In genomic region chr19:32136888-32137625, GRCm38 (mm10) we compare ENCODE assay signal across 9 mouse cellular contexts. TPM values are rescaled to one million over a fixed set of nuclear protein-coding genes. Genes with fewer than 3 reads are reported as not detected.
DNase-seq lines count a peak whose midpoint lies in the region; ATAC-seq and TF ChIP-seq lines count a peak whose summit lies in the region.
"Had no signal": no experiment of that assay in that cellular context is flagged by ENCODE, and none has a peak within 500 bp of the region (broad histone marks: within the 10 kb centered on the region; RNA-seq: fewer than 3 reads in every experiment).

No protein-coding gene starts in this region.

- no peak for TF ChIP-seq CTCF in lung, adult 2 months (IDR thresholded peaks at IDR 0.05; ENCODE audit: insufficient read depth, low read length)

- no peaks in the 10 kb centered on the region for H3K9me3 ChIP-seq in lung, embryonic 16.5 days (ENCODE audit: control insufficient read depth, low read length)
- H3K9me3 ChIP-seq in heart, embryonic 14.5 days (ENCODE audit: control insufficient read depth, low read length): no peaks in the 10 kb centered on the region
- H3K9me3 ChIP-seq in stomach, embryonic 15.5 days: no peaks in the 10 kb centered on the region
- H3K9me3 ChIP-seq: megakaryocyte, embryonic 14.5 days had no signal

- peak; percentile 34; the same call in 1 of the 2 replicates for ATAC-seq in lung, embryonic 16.5 days (ENCODE audit: low read depth)
- peak; percentile 87 for ATAC-seq in heart, embryonic 14.5 days (ENCODE audit: insufficient number of reproducible peaks, insufficient read depth, low FRiP score, low read depth)
- peak; percentile 65 for ATAC-seq in stomach, embryonic 15.5 days (ENCODE audit: insufficient read depth, low FRiP score, low read depth)
- no peak for ATAC-seq in monocyte, adult 5-6 weeks (replicated peaks; ENCODE audit: insufficient number of reproducible peaks, low FRiP score, low TSS enrichment, poor library complexity, severe bottlenecking)
- no peak for ATAC-seq in erythroblast, adult 5-6 weeks (replicated peaks; ENCODE audit: low FRiP score, poor library complexity, severe bottlenecking)

- H3K4me2 ChIP-seq in lung, embryonic 16.5 days (ENCODE audit: low read depth, low read length): no peak overlapping the region
- H3K4me2 ChIP-seq in heart, embryonic 14.5 days (ENCODE audit: low read length): no peak overlapping the region
- no peak overlapping the region for H3K4me2 ChIP-seq in stomach, embryonic 15.5 days

- H3K4me3 ChIP-seq in lung, embryonic 16.5 days (ENCODE audit: low read length): no peak overlapping the region
- H3K4me3 ChIP-seq in lung, adult 2 months (replicated peaks; ENCODE audit: extremely low read depth, low read depth, low read length): no peak overlapping the region
- H3K4me3 ChIP-seq in heart, embryonic 14.5 days (ENCODE audit: control insufficient read depth in 1 of 2, insufficient read depth in 1 of 2, low read depth in 1 of 2, low read length in 2 of 2): no peak overlapping the region
- H3K4me3 ChIP-seq in stomach, embryonic 15.5 days (replicated peaks): no peak overlapping the region
- H3K4me3 ChIP-seq: megakaryocyte, embryonic 14.5 days had no signal

- peaks cover 7% of the 10 kb centered on the region for H3K4me1 ChIP-seq in lung, embryonic 16.5 days (replicated peaks; ENCODE audit: control insufficient read depth, insufficient read depth, low read length)
- H3K4me1 ChIP-seq in lung, adult 2 months (ENCODE audit: control insufficient read depth, insufficient read depth, low read length): peaks cover 2% of the 10 kb centered on the region; the same call in 1 of the 2 replicates
- peaks cover 17 to 30% of the 10 kb centered on the region in 2 experiments for H3K4me1 ChIP-seq in heart, embryonic 14.5 days (ENCODE audit: control insufficient read depth in 2 of 2, insufficient read depth in 2 of 2, low read length in 2 of 2)
- H3K4me1 ChIP-seq in stomach, embryonic 15.5 days: no peaks in the 10 kb centered on the region; the same call in 1 of the 2 replicates

- no peak overlapping the region for H3K9ac ChIP-seq in lung, embryonic 16.5 days (ENCODE audit: low read length)
- H3K9ac ChIP-seq in heart, embryonic 14.5 days (ENCODE audit: low read length): no peak overlapping the region
- H3K9ac ChIP-seq in stomach, embryonic 15.5 days: no peak overlapping the region

- H3K36me3 ChIP-seq in lung, embryonic 16.5 days (ENCODE audit: control insufficient read depth, insufficient read depth, low read length): no peaks in the 10 kb centered on the region
- 0 out of 2 replicates have a peak, but pooled peaks cover 7% of the 10 kb centered on the region for H3K36me3 ChIP-seq in heart, embryonic 14.5 days (ENCODE audit: control insufficient read depth, insufficient read depth, low read length)
- 0 out of 2 replicates have a peak, but pooled peaks cover 3% of the 10 kb centered on the region for H3K36me3 ChIP-seq in stomach, embryonic 15.5 days

- no peak for TF ChIP-seq POLR2A in lung, adult 2 months (IDR thresholded peaks at IDR 0.05; ENCODE audit: borderline replicate concordance, extremely low read depth, low read depth, low read length)

- H3K27me3 ChIP-seq in lung, embryonic 16.5 days (ENCODE audit: control insufficient read depth, insufficient read depth, low read depth, low read length): no peaks in the 10 kb centered on the region
- H3K27me3 ChIP-seq in heart, embryonic 14.5 days (ENCODE audit: control insufficient read depth, insufficient read depth, low read length): no peaks in the 10 kb centered on the region
- no peaks in the 10 kb centered on the region for H3K27me3 ChIP-seq in stomach, embryonic 15.5 days (replicated peaks)
- H3K27me3 ChIP-seq: megakaryocyte, embryonic 14.5 days had no signal

- WGBS in lung, embryonic 16.5 days: 39% methylated on average over 4 of the region's 4 CpGs
- WGBS in lung, adult 2 months: 43% methylated on average over 4 of the region's 4 CpGs
- WGBS in heart, embryonic 14.5 days: 32% methylated on average over 4 of the region's 4 CpGs
- WGBS in stomach, embryonic 15.5 days: 41% methylated on average over 4 of the region's 4 CpGs

- peak; percentile 38 to 61 for DNase-seq in cerebellum, postnatal 10 days
- no peak for DNase-seq in cerebellum, adult 8-10 months
- no peak for DNase-seq in lung, adult 2 months

- H3K27ac ChIP-seq in lung, embryonic 16.5 days (ENCODE audit: low read length): no peak overlapping the region
- H3K27ac ChIP-seq in heart, embryonic 14.5 days (replicated peaks in 1 of 2; ENCODE audit: control insufficient read depth in 1 of 2, insufficient read depth in 1 of 2, low read depth in 2 of 2, low read length in 2 of 2): peak overlapping the region; percentile 22 to 33; a peak in 3 of 4 replicates
- no peak overlapping the region for H3K27ac ChIP-seq in stomach, embryonic 15.5 days

RNA-seq across cellular contexts. Expression of gene Asah2, which starts 29.0 kb away (rescaled TPM):
- polyA plus RNA-seq in lung, embryonic 16.5 days (2015; fragmentation: Nextera tagmentation; extraction: Ambion mirVana): 2.2 and 2.6 TPM in 2 replicates
- 7.8 and 12.3 TPM in 2 replicates for polyA plus RNA-seq in lung, adult 2 months (2012; rRNA removed)
- 3.3 and 3.5 TPM in 2 replicates for polyA plus RNA-seq in heart, embryonic 14.5 days (2014; fragmentation: Nextera tagmentation; extraction: Ambion mirVana)
- polyA plus RNA-seq in stomach, embryonic 15.5 days (2015; fragmentation: Nextera tagmentation; extraction: Ambion mirVana): 2.2 and 2.4 TPM in 2 replicates
- total RNA-seq in monocyte, adult 5-6 weeks (2017): 1.4 to 6.5 TPM (median 3.7 TPM) in 3 replicates
- total RNA-seq in erythroblast, adult 5-6 weeks (2015; ENCODE audit: low replicate concordance): 0.63 TPM in 1 of 2 replicates, not detected in the other
- 2.5 and 2.8 TPM in 2 replicates for total RNA-seq in erythroblast, adult 5-6 weeks (2017; ENCODE audit: low replicate concordance)

Comparison
In these comparisons a context has a peak if more than half of its experiments do, and no peak if none do; other contexts are left out.
1. DNase-seq: peak in cerebellum, postnatal 10 days (2 of 2); none in cerebellum, adult 8-10 months (single experiment) and lung, adult 2 months (single experiment).
2. ATAC-seq: peak in lung, embryonic 16.5 days (single experiment), heart, embryonic 14.5 days (single experiment) and stomach, embryonic 15.5 days (single experiment); none in monocyte, adult 5-6 weeks (single experiment) and erythroblast, adult 5-6 weeks (single experiment).
3. H3K27ac ChIP-seq: peak in heart, embryonic 14.5 days (2 of 2); none in lung, embryonic 16.5 days (single experiment) and stomach, embryonic 15.5 days (single experiment).